Mouse (Mus musculus) C2C12 (cell line): ENCODE measurements at regions not wholly inside any gene's neighbourhood (a gene's known extent, or its start where the extent isn't known, plus 50 kb on each side); places are given as distances from the start of the nearest gene placed in this dataset.

ENCODE experiments used
- H3K27me3 ChIP-seq: one replicate; pipeline ENCODE4 v1.6.1; 2011; ENCODE audit not compliant: control insufficient read depth, insufficient read depth, insufficient read length
- H3K36me3 ChIP-seq: one replicate; pipeline ENCODE4 v1.6.1; 2011; ENCODE audit not compliant: control insufficient read depth, insufficient read depth
- H3K4me3 ChIP-seq: one replicate; pipeline ENCODE4 v1.5.1; 2011; ENCODE audit warnings: mild to moderate bottlenecking, control low read depth; ENCODE audit not compliant: poor library complexity, insufficient read depth, severe bottlenecking
- H3K79me2 ChIP-seq: one replicate; pipeline ENCODE4 v1.6.1; 2011; ENCODE audit not compliant: control insufficient read depth, insufficient read depth
- H3K79me3 ChIP-seq: one replicate; pipeline ENCODE4 v1.6.1; 2011; ENCODE audit warnings: low read depth, control low read depth
- H3ac ChIP-seq: one replicate; pipeline ENCODE3; 2011; ENCODE audit warnings: low read depth; ENCODE audit not compliant: control insufficient read depth, insufficient read length
- CEBPB ChIP-seq: IDR thresholded peaks from one replicate; pipeline ENCODE4 v1.6.1; 2011; ENCODE audit warnings: low read depth, mild to moderate bottlenecking, control low read depth, moderate library complexity
- CTCF ChIP-seq: IDR thresholded peaks from one replicate; pipeline ENCODE4 v1.5.1; 2011; ENCODE audit not compliant: control insufficient read depth, insufficient read depth, insufficient read length
- FOSL1 ChIP-seq: IDR thresholded peaks from one replicate; pipeline ENCODE4 v1.8.0; 2011; ENCODE audit warnings: mild to moderate bottlenecking, low read length; ENCODE audit not compliant: poor library complexity, insufficient read depth, severe bottlenecking
- MAX ChIP-seq: IDR thresholded peaks from one replicate; pipeline ENCODE4 v1.6.1; 2011; ENCODE audit warnings: mild to moderate bottlenecking, control low read depth
- MYOD1 ChIP-seq: IDR thresholded peaks from one replicate; pipeline ENCODE4 v1.6.1; 2011; ENCODE audit warnings: low read depth; ENCODE audit not compliant: control insufficient read depth, insufficient read length
- MYOG ChIP-seq: IDR thresholded peaks from one replicate; pipeline ENCODE4 v1.6.1; 2011; ENCODE audit not compliant: control insufficient read depth, insufficient read length; ENCODE audit errors: extremely low read depth
- USF1 ChIP-seq: IDR thresholded peaks from one replicate; pipeline ENCODE4 v1.6.1; 2011; ENCODE audit warnings: low read depth, mild to moderate bottlenecking, control low read depth, moderate library complexity

GRCm38 (mm10) chr14:64570951-64571350, 466.9 kb downstream of the Prss52 start:
- H3K27me3 ChIP-seq: peaks cover 8% of the 10 kb centered on the region
- no peak overlapping the region for H3K4me3 ChIP-seq
- no peak for TF ChIP-seq MYOD1
- no peak for TF ChIP-seq CEBPB
- TF ChIP-seq MAX: no peak
- TF ChIP-seq CTCF: no peak
- TF ChIP-seq MYOG: no peak
- no peak for TF ChIP-seq USF1
- no peaks in the 10 kb centered on the region for H3K79me3 ChIP-seq
- no peaks in the 10 kb centered on the region for H3K79me2 ChIP-seq
- H3K36me3 ChIP-seq: no peaks in the 10 kb centered on the region
- no peak overlapping the region for H3ac ChIP-seq

- Histone ChIP-seq H3ac (no peak overlapping the region), H3K27me3 (peaks cover 8% of the 10 kb centered on the region), H3K79me2 (no peaks in the 10 kb centered on the region), H3K36me3 (no peaks in the 10 kb centered on the region), H3K79me3 (no peaks in the 10 kb centered on the region), H3K4me3 (no peak overlapping the region)
- TF ChIP-seq USF1 (no peak), FOSL1 (no peak), CTCF (no peak), CEBPB (no peak), MAX (no peak), MYOG (no peak), MYOD1 (no peak)
Observed at GRCm38 (mm10) chr14:64572756-64573155, 468.7 kb downstream of the Prss52 start.

- no peak overlapping the region for H3ac ChIP-seq
- no peak overlapping the region for H3K4me3 ChIP-seq
- TF ChIP-seq FOSL1: no peak
- TF ChIP-seq CEBPB: no peak
- no peak for TF ChIP-seq MAX
- no peak for TF ChIP-seq CTCF
- no peak for TF ChIP-seq USF1
- TF ChIP-seq MYOD1: no peak
- no peak for TF ChIP-seq MYOG
- peaks cover 8% of the 10 kb centered on the region for H3K27me3 ChIP-seq
- no peaks in the 10 kb centered on the region for H3K36me3 ChIP-seq
- H3K79me2 ChIP-seq: no peaks in the 10 kb centered on the region
- H3K79me3 ChIP-seq: no peaks in the 10 kb centered on the region
Observed at GRCm38 (mm10) chr14:64573773-64574172, 469.7 kb downstream of the Prss52 start.

- H3ac ChIP-seq: no peak overlapping the region
- H3K4me3 ChIP-seq: no peak overlapping the region
- no peaks in the 10 kb centered on the region for H3K36me3 ChIP-seq
- peaks cover 12% of the 10 kb centered on the region for H3K27me3 ChIP-seq
- no peaks in the 10 kb centered on the region for H3K79me3 ChIP-seq
- no peak for TF ChIP-seq USF1
- TF ChIP-seq MYOG: no peak
- no peak for TF ChIP-seq MYOD1
- no peak for TF ChIP-seq CTCF
- TF ChIP-seq FOSL1: no peak
- no peak for TF ChIP-seq CEBPB
- TF ChIP-seq MAX: no peak
- H3K79me2 ChIP-seq: no peaks in the 10 kb centered on the region
Observed at GRCm38 (mm10) chr14:64574277-64574676, 470.2 kb downstream of the Prss52 start.

- Histone ChIP-seq H3K4me3 (no peak overlapping the region), H3K36me3 (no peaks in the 10 kb centered on the region), H3K79me3 (no peaks in the 10 kb centered on the region), H3K27me3 (peaks cover 17% of the 10 kb centered on the region), H3K79me2 (no peaks in the 10 kb centered on the region), H3ac (no peak overlapping the region)
- TF ChIP-seq USF1: no peak
- no peak for TF ChIP-seq CEBPB
- TF ChIP-seq FOSL1: no peak
- TF ChIP-seq MAX: no peak
- no peak for TF ChIP-seq MYOG
- no peak for TF ChIP-seq CTCF
- TF ChIP-seq MYOD1: no peak
Observed at GRCm38 (mm10) chr14:64574773-64575172, 470.7 kb downstream of the Prss52 start.

- H3K27me3 ChIP-seq: peaks cover 22% of the 10 kb centered on the region
- H3ac ChIP-seq: no peak overlapping the region
- TF ChIP-seq MYOG (no peak), USF1 (no peak), MAX (no peak), CEBPB (no peak), MYOD1 (no peak), FOSL1 (no peak), CTCF (no peak)
- no peaks in the 10 kb centered on the region for H3K79me2 ChIP-seq
- H3K79me3 ChIP-seq: no peaks in the 10 kb centered on the region
- H3K4me3 ChIP-seq: no peak overlapping the region
- H3K36me3 ChIP-seq: no peaks in the 10 kb centered on the region
Observed at GRCm38 (mm10) chr14:64575954-64576353, 471.9 kb downstream of the Prss52 start.
